Mouse (Mus musculus): ENCODE results near the gene A730061H03Rik.

DNA sequence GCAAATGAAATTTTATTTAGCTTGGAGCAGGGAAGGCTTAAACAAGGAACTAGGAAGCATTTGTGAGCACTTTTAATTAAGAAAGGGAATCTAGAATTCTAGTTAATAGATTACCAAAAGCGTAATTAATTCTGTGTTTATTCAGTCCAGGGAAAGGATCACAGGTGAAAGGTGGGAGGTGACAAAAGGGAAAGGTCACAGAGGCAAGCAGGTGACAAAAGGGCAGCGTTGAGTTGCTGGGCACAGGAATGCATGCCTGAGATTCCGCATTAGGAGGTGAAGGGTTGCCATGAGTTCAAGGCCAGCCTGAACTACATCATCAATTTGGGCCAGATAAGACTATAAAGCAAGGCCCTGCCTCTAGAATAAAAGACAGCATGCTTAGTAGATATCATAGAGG lies 7.3 kb upstream of the A730061H03Rik start:
- no peak for TF ChIP-seq CTCF (IDR thresholded peaks at IDR 0.05; ENCODE audit: low read depth, low read length)
- no peak for TF ChIP-seq POLR2A (IDR thresholded peaks at IDR 0.05; ENCODE audit: extremely low read depth, insufficient read depth, low read length)

Measured in liver, adult 2 months (tissue).